Mouse (Mus musculus) embryonic facial prominence, embryonic 15.5 days (tissue): ENCODE results near the gene Pde6h. TPM values are rescaled to one million over a fixed set of nuclear protein-coding genes. Genes with fewer than 3 reads are reported as not detected.

Source experiments
- ATAC-seq: fragments of 200-750 bp; cut with Nextera tagmentation; 2 replicates; pipeline ENCODE4 v1.8.0; 2017; ENCODE audit warnings: low read depth, moderate TSS enrichment; ENCODE audit not compliant: insufficient number of reproducible peaks, low FRiP score, low TSS enrichment
- H3K27ac ChIP-seq: fragments of 300-500 bp; sonication (generic); replicated peaks from 2 replicates; pipeline ENCODE4 v1.5.1; 2015; ENCODE audit warnings: mild to moderate bottlenecking, inconsistent platforms
- H3K27me3 ChIP-seq: fragments of 300-500 bp; sonication (generic); 2 replicates; pipeline ENCODE4 v1.6.1; 2015; ENCODE audit warnings: inconsistent platforms
- H3K36me3 ChIP-seq: fragments of 300-500 bp; sonication (generic); 2 replicates; pipeline ENCODE4 v1.6.1; 2015; ENCODE audit warnings: mild to moderate bottlenecking, inconsistent platforms
- H3K4me1 ChIP-seq: fragments of 300-500 bp; sonication (generic); 2 replicates; pipeline ENCODE4 v1.6.1; 2015; ENCODE audit warnings: inconsistent platforms
- H3K4me2 ChIP-seq: fragments of 300-500 bp; sonication (generic); replicated peaks from 2 replicates; pipeline ENCODE4 v1.6.1; 2015; ENCODE audit warnings: mild to moderate bottlenecking, inconsistent platforms
- H3K4me3 ChIP-seq: fragments of 300-500 bp; sonication (generic); replicated peaks from 2 replicates; pipeline ENCODE4 v1.5.1; 2015; ENCODE audit warnings: mild to moderate bottlenecking, inconsistent platforms
- H3K9ac ChIP-seq: fragments of 300-500 bp; sonication (generic); 2 replicates; pipeline ENCODE4 v1.6.1; 2015; ENCODE audit warnings: inconsistent platforms
- H3K9me3 ChIP-seq: fragments of 300-500 bp; sonication (generic); replicated peaks from 2 replicates; pipeline ENCODE4 v1.6.1; 2016; ENCODE audit warnings: inconsistent platforms
- WGBS: fragments of 180-500 bp; shearing (Covaris S2); methylation state at CpG from one replicate; pipeline ENCODE4 v1.1.7; 2015; 5-methylcytosine and 5-hydroxymethylcytosine counted together
- polyA plus RNA-seq: library from polyadenylated mRNA; unstranded; fragments of >200 nt; fragmentation: Nextera tagmentation; extraction: Ambion mirVana; gene quantifications from 2 replicates; pipeline ENCODE4 v1.2.1, GENCODE M21; 2015

Gene Pde6h
- polyA plus RNA-seq, 1 experiment from 2014 or later, result not detected

GRCm38 (mm10) chr6:136940188-136940960 lies 16.7 kb downstream of the Pde6h start:
- H3K4me2 ChIP-seq, result peak overlapping the region; percentile 40
- no peaks in the 10 kb centered on the region for H3K9me3 ChIP-seq
- H3K9ac ChIP-seq, result no peak overlapping the region
- H3K27ac ChIP-seq, result peak overlapping the region; percentile 93
- ATAC-seq, result no peak
- no peaks in the 10 kb centered on the region for H3K36me3 ChIP-seq
- H3K4me3 ChIP-seq, result peak overlapping the region; percentile 27
- 42% methylated on average over 11 of the region's 11 CpGs for WGBS
- no peaks in the 10 kb centered on the region for H3K27me3 ChIP-seq
- H3K4me1 ChIP-seq, result peaks cover 38% of the 10 kb centered on the region

- WGBS, result 15% methylated on average over 12 of the region's 12 CpGs
- no peaks in the 10 kb centered on the region for H3K9me3 ChIP-seq
- H3K36me3 ChIP-seq, result no peaks in the 10 kb centered on the region
- H3K4me3 ChIP-seq, result peak within 1 kb of the TSS; percentile 27
- peaks cover 38% of the 10 kb centered on the region for H3K4me1 ChIP-seq
- peak; percentile 48; the same call in 1 of the 2 replicates for ATAC-seq
- H3K27ac ChIP-seq, result peak within 1 kb of the TSS; percentile 93
- no peak within 1 kb of the TSS for H3K9ac ChIP-seq
- peak within 1 kb of the TSS; percentile 40 for H3K4me2 ChIP-seq
- no peaks in the 10 kb centered on the region for H3K27me3 ChIP-seq
These were observed 17.7 kb downstream of the Pde6h start, which contains the start of gene Arhgdib for GRCm38 (mm10) chr6:136941051-136942021. Gene Arhgdib, minus strand, starts transcription at chr6:136941899.

- Histone ChIP-seq H3K27ac (no peak overlapping the region), H3K4me2 (no peak overlapping the region), H3K9me3 (no peaks in the 10 kb centered on the region), H3K9ac (no peak overlapping the region), H3K36me3 (no peaks in the 10 kb centered on the region), H3K4me3 (no peak overlapping the region), H3K4me1 (peaks cover 38% of the 10 kb centered on the region), H3K27me3 (no peaks in the 10 kb centered on the region)
- 46% methylated on average over 9 of the region's 9 CpGs for WGBS
- ATAC-seq, result no peak
These were observed 18.6 kb downstream of the Pde6h start for GRCm38 (mm10) chr6:136942280-136942679.

GRCm38 (mm10) chr6:136943392-136943791 lies 19.8 kb downstream of the Pde6h start:
- ATAC-seq, result no peak
- H3K9me3 ChIP-seq, result no peaks in the 10 kb centered on the region

GRCm38 (mm10) chr6:136944511-136944910 lies 20.9 kb downstream of the Pde6h start:
- H3K36me3 ChIP-seq, result no peaks in the 10 kb centered on the region
- no peak for ATAC-seq
- H3K4me1 ChIP-seq, result peaks cover 30% of the 10 kb centered on the region
- no peak overlapping the region for H3K4me2 ChIP-seq
- 75% methylated on average over 8 of the region's 8 CpGs for WGBS
- H3K27ac ChIP-seq, result no peak overlapping the region
- no peak overlapping the region for H3K9ac ChIP-seq
- H3K9me3 ChIP-seq, result no peaks in the 10 kb centered on the region
- H3K27me3 ChIP-seq, result no peaks in the 10 kb centered on the region
- H3K4me3 ChIP-seq, result no peak overlapping the region

More at GRCm38 (mm10) chr6:136943392-136943791, 19.8 kb downstream of the Pde6h start:
- no peak overlapping the region for H3K4me3 ChIP-seq
- H3K4me1 ChIP-seq, result peaks cover 38% of the 10 kb centered on the region
- H3K4me2 ChIP-seq, result no peak overlapping the region
- no peak overlapping the region for H3K27ac ChIP-seq
- H3K36me3 ChIP-seq, result no peaks in the 10 kb centered on the region
- no peak overlapping the region for H3K9ac ChIP-seq
- H3K27me3 ChIP-seq, result no peaks in the 10 kb centered on the region

GRCm38 (mm10) chr6:136946241-136946640 lies 22.6 kb downstream of the Pde6h start:
- H3K27ac ChIP-seq, result no peak overlapping the region
- no peak overlapping the region for H3K4me3 ChIP-seq

GRCm38 (mm10) chr6:136946943-136947342 lies 23.3 kb downstream of the Pde6h start:
- 54% methylated on average over 9 of the region's 9 CpGs for WGBS
- no peak overlapping the region for H3K27ac ChIP-seq
- no peak for ATAC-seq
- H3K4me2 ChIP-seq, result no peak overlapping the region
- H3K4me3 ChIP-seq, result no peak overlapping the region
- no peaks in the 10 kb centered on the region for H3K9me3 ChIP-seq
- no peaks in the 10 kb centered on the region for H3K27me3 ChIP-seq
- peaks cover 7% of the 10 kb centered on the region; the same call in 1 of the 2 replicates for H3K4me1 ChIP-seq
- no peak overlapping the region for H3K9ac ChIP-seq
- no peaks in the 10 kb centered on the region for H3K36me3 ChIP-seq

More at GRCm38 (mm10) chr6:136946241-136946640, 22.6 kb downstream of the Pde6h start:
- WGBS, result 86% methylated on average over 5 of the region's 5 CpGs
- Histone ChIP-seq H3K9ac (no peak overlapping the region), H3K4me2 (no peak overlapping the region), H3K9me3 (no peaks in the 10 kb centered on the region), H3K27me3 (no peaks in the 10 kb centered on the region), H3K4me1 (peaks cover 14% of the 10 kb centered on the region), H3K36me3 (no peaks in the 10 kb centered on the region)
- no peak for ATAC-seq

GRCm38 (mm10) chr6:136947716-136948115 lies 24.1 kb downstream of the Pde6h start:
- H3K27ac ChIP-seq, result no peak overlapping the region
- H3K9me3 ChIP-seq, result no peaks in the 10 kb centered on the region
- H3K27me3 ChIP-seq, result no peaks in the 10 kb centered on the region
- H3K4me3 ChIP-seq, result no peak overlapping the region
- 45% methylated on average over 4 of the region's 4 CpGs for WGBS
- ATAC-seq, result no peak
- peaks cover 2% of the 10 kb centered on the region; the same call in 1 of the 2 replicates for H3K4me1 ChIP-seq
- H3K36me3 ChIP-seq, result no peaks in the 10 kb centered on the region
- H3K4me2 ChIP-seq, result no peak overlapping the region
- no peak overlapping the region for H3K9ac ChIP-seq

GRCm38 (mm10) chr6:136950171-136950570 lies 26.5 kb downstream of the Pde6h start:
- Histone ChIP-seq H3K27me3 (no peaks in the 10 kb centered on the region), H3K4me1 (no peaks in the 10 kb centered on the region), H3K4me2 (no peak overlapping the region), H3K36me3 (no peaks in the 10 kb centered on the region), H3K9ac (no peak overlapping the region), H3K9me3 (no peaks in the 10 kb centered on the region), H3K4me3 (no peak overlapping the region), H3K27ac (no peak overlapping the region)
- no peak for ATAC-seq
- WGBS, result 91% methylated on average over 2 of the region's 2 CpGs

- Histone ChIP-seq H3K4me2 (no peak overlapping the region), H3K4me3 (no peak overlapping the region), H3K4me1 (no peaks in the 10 kb centered on the region), H3K27me3 (no peaks in the 10 kb centered on the region), H3K9me3 (no peaks in the 10 kb centered on the region), H3K36me3 (no peaks in the 10 kb centered on the region), H3K9ac (no peak overlapping the region), H3K27ac (no peak overlapping the region)
- no peak for ATAC-seq
- WGBS, result 82% methylated on average over 9 of the region's 9 CpGs
These were observed 29.3 kb downstream of the Pde6h start for GRCm38 (mm10) chr6:136952930-136953329.

GRCm38 (mm10) chr6:136954192-136954591 lies 30.6 kb downstream of the Pde6h start:
- no peaks in the 10 kb centered on the region for H3K4me1 ChIP-seq
- no peak overlapping the region for H3K9ac ChIP-seq
- no peak overlapping the region for H3K4me3 ChIP-seq
- 69% methylated on average over 6 of the region's 6 CpGs for WGBS
- no peaks in the 10 kb centered on the region for H3K27me3 ChIP-seq
- no peaks in the 10 kb centered on the region for H3K9me3 ChIP-seq
- no peak overlapping the region for H3K4me2 ChIP-seq
- H3K36me3 ChIP-seq, result no peaks in the 10 kb centered on the region
- no peak for ATAC-seq
- H3K27ac ChIP-seq, result no peak overlapping the region
